Mouse (Mus musculus) liver (tissue): Measurements from ENCODE around the gene Rdh9.

ENCODE experiments used
- DNase-seq: peaks from one replicate; pipeline ENCODE4 v3.0.0-alpha.2; 2020; ENCODE audit warnings: mixed read lengths

The Rdh9 gene

GRCm38 (mm10) chr10:127776011-127776410 lies at the start of gene Rdh9:
Gene Rdh9 (plus strand): TSS chr10:127776386.
- DNase-seq = no peak

GRCm38 (mm10) chr10:127728437-127728836 lies 47.7 kb upstream of the Rdh9 start:
- no peak for DNase-seq

- peak; percentile 78 for DNase-seq
These were observed 45.8 kb upstream of the Rdh9 start for GRCm38 (mm10) chr10:127730285-127730932.

- DNase-seq = no peak
These were observed 45.3 kb upstream of the Rdh9 start for GRCm38 (mm10) chr10:127730933-127731310.

GRCm38 (mm10) chr10:127731397-127731796 lies 44.8 kb upstream of the Rdh9 start:
- DNase-seq = no peak

- no peak for DNase-seq
These were observed 41.8 kb upstream of the Rdh9 start for GRCm38 (mm10) chr10:127734434-127734833.

- DNase-seq = no peak
These were observed 39.9 kb upstream of the Rdh9 start for GRCm38 (mm10) chr10:127736266-127736665.

- no peak for DNase-seq
These were observed 39.3 kb upstream of the Rdh9 start for GRCm38 (mm10) chr10:127736916-127737315.

GRCm38 (mm10) chr10:127737552-127737951 lies 38.6 kb upstream of the Rdh9 start:
- no peak for DNase-seq

- DNase-seq = peak; percentile 67
These were observed 37.9 kb upstream of the Rdh9 start for GRCm38 (mm10) chr10:127738151-127738882.

GRCm38 (mm10) chr10:127739083-127739660 lies 37.0 kb upstream of the Rdh9 start, which contains the start of gene Zbtb39:
Gene Zbtb39 (plus strand): TSS chr10:127739538.
- peak; percentile 83 for DNase-seq

GRCm38 (mm10) chr10:127739661-127740161 lies 36.5 kb upstream of the Rdh9 start:
- peak; percentile 35 for DNase-seq

- DNase-seq = peak; percentile 58
These were observed 31.5 kb upstream of the Rdh9 start for GRCm38 (mm10) chr10:127744661-127745060.

- DNase-seq = no peak
These were observed 30.3 kb upstream of the Rdh9 start for GRCm38 (mm10) chr10:127745886-127746285.

- no peak for DNase-seq
These were observed 28.9 kb upstream of the Rdh9 start for GRCm38 (mm10) chr10:127747254-127747653.

- peak; percentile 50 for DNase-seq
These were observed 27.2 kb upstream of the Rdh9 start for GRCm38 (mm10) chr10:127748847-127749612.

GRCm38 (mm10) chr10:127750136-127750777 lies 25.9 kb upstream of the Rdh9 start:
- no peak for DNase-seq

- DNase-seq = peak; percentile 32
These were observed 24.6 kb upstream of the Rdh9 start, which contains the start of gene Gpr182 for GRCm38 (mm10) chr10:127751548-127751947. Gene Gpr182 (minus strand): TSS chr10:127751732.

GRCm38 (mm10) chr10:127754566-127755166 lies 21.5 kb upstream of the Rdh9 start:
- no peak for DNase-seq

- no peak for DNase-seq
These were observed 20.9 kb upstream of the Rdh9 start for GRCm38 (mm10) chr10:127755246-127755645.

GRCm38 (mm10) chr10:127755770-127756468 lies 20.3 kb upstream of the Rdh9 start:
- peak; percentile 33 for DNase-seq
